Mouse (Mus musculus): Measurements from ENCODE around the gene Elf5. TPM values are rescaled to one million over a fixed set of nuclear protein-coding genes. Genes with fewer than 3 reads are reported as not detected.

Elf5 gene
- total RNA-seq (2021), result 1 to 10 TPM; 1.8 to 2.1 TPM

GRCm38 (mm10) chr2:103411348-103411747, at the start of gene Elf5:
TSS of gene Elf5 (plus strand) at chr2:103411688.
- no peak for DNase-seq (ENCODE audit: extremely low spot score in 1 of 2, low spot score in 1 of 2)

GRCm38 (mm10) chr2:103372541-103372940, 38.9 kb upstream of the Elf5 start:
- no peak for DNase-seq (ENCODE audit: extremely low spot score in 1 of 2, low spot score in 1 of 2)

DNA sequence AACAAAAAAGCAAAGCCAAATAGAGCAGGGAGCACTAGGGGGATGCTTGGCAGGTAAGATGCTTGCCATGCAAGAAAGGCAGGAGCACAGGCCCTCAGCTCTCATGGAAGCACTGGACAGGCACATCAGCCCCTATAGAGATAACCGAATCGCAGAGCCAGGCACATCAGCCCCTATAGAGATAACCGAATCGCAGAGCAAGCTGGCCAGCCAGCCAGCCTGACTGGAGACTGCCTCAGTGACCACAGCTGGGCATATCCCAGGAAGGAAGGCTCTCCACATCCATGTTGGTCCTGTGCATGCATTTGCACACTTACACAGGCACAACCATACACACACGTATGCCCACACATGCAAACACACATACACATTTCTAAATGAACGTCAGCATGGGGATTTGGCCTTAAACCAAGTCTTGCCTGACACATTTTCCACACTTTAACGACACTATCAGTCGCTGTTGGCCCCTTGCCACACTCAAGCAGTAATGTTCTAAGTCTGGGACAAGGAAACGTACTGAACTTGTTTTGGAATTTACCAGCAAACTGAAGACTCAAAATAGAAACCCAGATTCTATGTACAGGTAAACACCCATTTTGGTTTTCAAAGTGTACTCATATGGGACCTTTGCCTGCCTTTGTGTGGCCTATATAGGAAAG, 31.9 kb upstream of the Elf5 start:
- no peak for DNase-seq (ENCODE audit: extremely low spot score in 1 of 2, low spot score in 1 of 2)

GRCm38 (mm10) chr2:103382174-103382573, 29.3 kb upstream of the Elf5 start:
- no peak for DNase-seq (ENCODE audit: extremely low spot score in 1 of 2, low spot score in 1 of 2)

- DNase-seq (ENCODE audit: extremely low spot score in 1 of 2, low spot score in 1 of 2), result no peak
Measured at GRCm38 (mm10) chr2:103387881-103388280, 23.6 kb upstream of the Elf5 start.

DNA sequence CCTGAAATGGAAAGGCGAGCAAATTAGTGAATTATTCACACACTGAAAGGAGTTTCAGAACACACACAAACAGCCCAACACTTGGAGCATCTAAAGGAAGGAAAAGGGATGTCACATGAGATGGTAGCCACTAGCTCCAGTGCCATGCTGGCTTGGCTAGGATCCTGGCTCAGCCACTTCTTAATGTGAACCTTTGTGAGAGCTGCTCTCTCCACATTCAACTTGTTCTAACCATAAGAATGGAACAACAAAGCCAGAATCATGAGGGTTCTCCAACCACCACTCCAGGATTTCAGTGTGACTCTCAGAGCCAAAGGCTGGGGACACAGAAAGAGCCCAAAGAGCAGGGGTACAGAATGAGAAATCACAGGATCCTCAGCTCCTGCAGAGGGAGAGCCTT, 23.2 kb upstream of the Elf5 start:
- no peak for DNase-seq (ENCODE audit: extremely low spot score in 1 of 2, low spot score in 1 of 2)

DNA sequence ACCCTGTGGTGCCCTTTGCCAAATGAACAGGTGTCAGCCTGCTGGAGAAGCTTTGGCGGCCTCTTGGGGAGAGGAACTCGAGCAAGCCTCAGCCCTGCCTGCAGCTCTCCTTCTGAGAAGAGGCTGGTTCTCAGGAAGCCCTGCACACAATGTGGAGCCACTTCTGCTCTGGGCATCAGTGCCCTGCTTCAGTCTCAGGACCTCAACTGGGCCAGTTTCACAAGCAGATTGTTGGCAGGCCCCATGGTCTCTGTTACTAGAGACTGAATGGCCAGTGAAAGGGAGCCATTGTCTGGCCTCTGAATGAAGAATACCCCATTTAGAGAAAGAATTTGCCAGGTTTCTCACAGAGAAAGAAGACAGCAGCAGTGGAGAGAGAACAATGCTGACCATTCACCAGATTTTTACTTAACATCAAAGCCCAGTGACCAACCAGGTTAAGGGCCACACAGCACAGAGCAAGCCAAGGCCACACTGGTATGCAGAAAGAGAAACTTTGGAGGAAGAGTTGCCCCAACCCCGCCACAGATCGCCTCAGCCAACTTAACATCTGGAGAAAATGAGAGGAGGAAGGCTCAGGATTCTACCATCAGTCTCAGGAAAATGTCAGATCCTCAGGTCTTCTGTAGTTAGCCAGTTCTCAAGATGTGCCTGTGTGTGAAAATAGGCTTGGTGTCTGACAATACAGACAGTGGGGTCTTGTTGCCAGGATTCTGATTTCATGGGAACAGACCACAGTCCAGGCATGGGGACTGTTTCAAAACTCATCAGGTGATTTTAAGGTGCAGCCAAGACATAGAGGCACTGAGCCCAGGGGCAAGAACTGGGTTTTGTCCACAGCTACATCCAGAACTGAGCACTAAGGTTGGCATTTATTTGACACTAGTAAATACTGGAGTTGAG, 21.2 kb upstream of the Elf5 start:
- DNase-seq (ENCODE audit: extremely low spot score in 1 of 2, low spot score in 1 of 2), result peak in 1 of 2 experiments; percentile 8

DNA sequence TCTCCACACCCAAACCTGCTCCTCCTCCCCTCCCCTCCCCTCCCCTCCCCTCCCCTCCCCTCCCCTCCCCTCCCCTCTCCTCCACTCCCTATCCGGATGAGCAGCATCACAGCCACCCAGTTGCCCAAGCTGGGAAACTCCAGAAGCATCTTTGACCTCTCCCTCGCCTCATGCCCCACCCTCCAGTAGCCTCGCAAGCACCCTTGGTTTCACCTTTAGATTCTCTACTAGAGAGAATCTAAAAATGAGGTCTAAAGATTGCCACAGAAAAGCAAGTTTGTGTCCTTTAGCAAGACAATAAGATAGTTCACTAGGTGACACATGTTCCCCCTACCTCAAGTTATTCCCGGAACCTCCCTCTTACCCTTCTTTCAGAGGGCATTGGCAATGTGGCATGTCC, 19.9 kb upstream of the Elf5 start:
- DNase-seq (ENCODE audit: extremely low spot score in 1 of 2, low spot score in 1 of 2), result no peak

DNA sequence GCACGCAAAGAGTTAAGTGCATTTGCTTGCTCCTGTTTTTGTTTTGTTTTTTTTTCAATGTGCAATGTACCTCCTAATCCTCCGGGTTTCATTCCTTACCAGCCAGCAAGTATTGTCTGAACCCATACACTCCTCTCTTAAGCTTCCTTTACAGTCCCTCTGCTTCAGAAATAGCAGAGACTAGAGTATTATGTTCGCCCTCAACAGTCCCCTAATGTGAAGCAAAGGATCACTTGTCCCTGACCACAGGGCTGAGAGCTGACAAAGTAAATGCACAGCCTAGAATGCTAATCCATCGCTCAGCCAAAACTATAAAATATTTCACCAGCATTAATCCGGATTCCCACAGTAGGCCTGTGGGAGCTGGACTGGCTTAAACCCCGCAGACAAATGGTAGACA, 13.4 kb upstream of the Elf5 start:
- DNase-seq (ENCODE audit: extremely low spot score in 1 of 2, low spot score in 1 of 2), result no peak

DNA sequence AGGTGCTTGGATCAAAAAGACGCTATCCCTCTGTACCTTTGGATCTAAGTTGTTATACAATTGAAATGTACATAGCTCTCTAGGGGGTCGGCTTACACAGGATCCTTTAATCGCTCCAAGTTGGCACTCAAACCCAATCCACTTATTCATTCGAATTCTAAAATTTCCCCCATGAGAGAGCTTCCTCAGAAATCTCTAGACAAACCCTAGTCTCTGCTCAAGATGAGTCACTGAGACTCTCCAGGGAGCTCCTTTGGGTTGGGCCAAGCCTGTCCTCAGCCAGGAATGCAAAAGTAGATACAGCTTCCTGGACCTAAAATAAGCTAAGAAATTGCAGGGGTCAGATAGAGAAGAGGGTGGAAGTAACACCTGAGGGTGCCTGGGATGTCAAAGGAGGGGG, 10.8 kb upstream of the Elf5 start:
- DNase-seq (ENCODE audit: extremely low spot score in 1 of 2, low spot score in 1 of 2), result no peak

- no peak for DNase-seq (ENCODE audit: extremely low spot score in 1 of 2, low spot score in 1 of 2)
Measured at GRCm38 (mm10) chr2:103406239-103406638, 5.2 kb upstream of the Elf5 start.

DNA sequence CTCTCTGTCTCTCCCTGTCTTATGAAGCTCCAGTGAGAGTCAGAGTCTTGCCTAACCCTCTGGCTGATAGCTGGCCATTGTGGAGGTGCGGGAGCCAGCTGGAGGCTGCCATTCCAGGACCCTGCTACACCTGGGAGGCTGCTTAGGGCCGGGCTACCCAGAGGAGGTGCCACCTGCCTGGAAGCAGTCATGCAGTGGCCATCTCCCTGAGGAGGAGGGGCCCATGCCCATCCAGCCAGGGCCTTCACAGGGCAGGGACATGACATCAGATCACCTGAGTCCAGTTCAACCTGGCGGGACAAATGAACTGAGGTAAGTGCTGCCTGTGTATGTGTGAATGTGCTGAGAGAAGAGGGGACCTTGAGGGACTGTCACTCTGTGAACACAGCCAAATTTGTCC, 328 bp downstream of the Elf5 start:
- DNase-seq (ENCODE audit: extremely low spot score in 1 of 2, low spot score in 1 of 2), result no peak

DNA sequence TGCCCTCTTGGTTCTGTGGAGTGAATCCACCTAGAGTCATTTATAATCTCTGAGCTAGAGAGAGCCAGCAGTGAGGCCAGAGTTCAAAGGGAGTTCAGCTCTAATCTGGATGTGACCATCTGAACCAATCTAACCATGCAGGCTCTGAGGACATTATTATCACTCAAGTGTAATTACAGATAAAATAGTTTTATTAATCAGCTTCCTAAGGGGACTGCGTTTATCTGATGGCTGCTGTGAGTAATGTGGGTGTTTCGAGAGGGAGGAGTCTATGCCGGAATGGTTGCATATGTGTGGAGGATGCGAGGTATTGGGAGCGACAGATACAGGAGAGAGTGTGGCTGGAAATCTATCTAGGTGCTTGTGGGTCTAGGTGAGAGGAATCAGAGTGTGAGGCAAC, 1.9 kb downstream of the Elf5 start:
- DNase-seq (ENCODE audit: extremely low spot score in 1 of 2, low spot score in 1 of 2), result no peak

GRCm38 (mm10) chr2:103415774-103416173, 4.3 kb downstream of the Elf5 start:
- DNase-seq (ENCODE audit: extremely low spot score in 1 of 2, low spot score in 1 of 2), result no peak

DNA sequence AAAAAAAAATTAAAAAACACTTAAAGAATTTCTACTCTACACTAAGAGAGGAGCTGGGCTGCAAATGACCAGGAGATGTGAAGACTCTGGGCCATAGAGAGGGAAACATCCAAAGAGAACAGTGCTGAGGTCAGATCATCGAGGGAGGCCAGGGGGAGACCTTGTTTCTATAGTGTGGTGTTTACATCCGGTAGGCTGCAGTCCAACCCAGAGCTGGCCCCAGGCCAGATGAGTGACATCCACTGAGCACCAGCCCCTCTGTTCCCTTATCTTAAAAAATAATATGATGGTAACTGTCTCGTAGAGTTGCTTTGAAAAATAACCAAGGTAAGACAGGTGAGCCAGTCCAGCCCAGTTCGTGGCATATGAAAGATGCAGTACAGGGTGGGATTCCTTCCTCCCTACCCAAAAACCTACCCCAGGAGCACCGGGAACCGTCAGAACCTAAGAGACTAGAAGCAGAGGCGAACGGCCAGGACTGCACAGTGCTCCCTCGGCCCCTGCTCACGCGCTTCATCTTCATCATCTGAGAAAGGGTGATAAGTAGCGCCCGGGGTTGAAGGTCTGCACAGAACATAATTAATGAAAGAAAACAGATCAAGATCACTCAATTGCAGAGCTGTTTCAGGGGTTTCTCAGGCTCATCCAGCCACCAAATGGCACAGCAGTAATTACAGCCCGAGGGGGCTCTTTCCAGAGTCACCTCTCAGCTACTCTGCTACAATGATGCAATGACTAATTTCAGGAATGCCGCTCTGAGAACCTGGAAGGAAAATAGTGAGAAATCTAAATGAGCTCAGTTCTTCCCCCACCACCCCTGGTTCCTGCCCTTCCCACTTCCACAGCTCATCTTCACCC, 9.4 kb downstream of the Elf5 start:
- DNase-seq (ENCODE audit: extremely low spot score in 1 of 2, low spot score in 1 of 2), result no peak

DNA sequence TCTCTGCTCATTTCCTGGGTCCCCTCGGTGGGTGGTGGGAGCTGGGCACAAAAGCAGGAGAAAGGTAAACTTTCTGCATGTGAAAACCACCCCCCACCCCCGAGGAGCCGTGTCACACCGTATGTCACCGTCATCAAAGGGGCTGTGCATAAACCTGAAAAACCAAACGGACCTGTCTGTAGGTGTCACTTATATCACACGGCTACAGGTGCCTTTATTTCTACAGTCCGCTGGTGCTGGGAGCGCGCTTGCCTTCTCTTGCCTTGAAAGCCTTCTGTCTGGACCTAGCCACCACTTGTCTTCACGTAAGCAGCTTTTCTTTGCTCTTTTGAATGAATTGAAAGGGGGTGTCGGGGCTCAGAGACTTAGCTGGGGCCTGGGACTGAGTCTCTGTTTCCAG, 12.4 kb downstream of the Elf5 start:
- DNase-seq (ENCODE audit: extremely low spot score in 1 of 2, low spot score in 1 of 2), result no peak

GRCm38 (mm10) chr2:103424349-103425026, 13.0 kb downstream of the Elf5 start:
- DNase-seq (ENCODE audit: extremely low spot score in 1 of 2, low spot score in 1 of 2), result peak; percentile 52 to 79

DNA sequence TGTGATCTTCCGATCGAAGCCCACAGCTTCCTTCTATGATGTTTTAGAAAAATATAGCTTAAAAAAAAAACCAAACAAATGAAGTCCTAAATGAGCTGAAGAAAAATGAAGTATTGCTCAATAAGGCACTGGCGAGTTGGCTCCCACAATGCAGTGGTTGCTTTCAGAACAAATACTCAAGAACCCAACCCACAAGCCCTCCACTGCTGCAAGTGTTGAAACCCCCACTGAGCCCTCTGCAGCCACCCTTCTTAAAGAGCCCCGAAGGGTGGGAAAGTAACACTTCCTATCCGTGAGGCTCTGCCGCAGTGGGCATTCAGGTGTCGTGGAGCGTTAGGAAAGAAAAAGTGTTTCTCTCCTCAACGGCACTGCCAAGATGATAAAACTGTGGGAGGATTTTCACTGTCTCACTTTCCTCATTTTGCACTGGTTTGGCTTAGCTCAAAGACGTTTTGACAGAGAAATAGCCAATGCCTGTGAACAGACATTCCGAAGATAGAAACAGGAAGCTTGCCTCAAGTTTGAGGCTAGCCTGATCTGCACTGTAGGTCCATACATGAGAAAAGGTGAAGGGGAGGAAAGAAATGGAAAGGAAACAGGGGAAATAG, 14.1 kb downstream of the Elf5 start:
- no peak for DNase-seq (ENCODE audit: extremely low spot score in 1 of 2, low spot score in 1 of 2)

DNA sequence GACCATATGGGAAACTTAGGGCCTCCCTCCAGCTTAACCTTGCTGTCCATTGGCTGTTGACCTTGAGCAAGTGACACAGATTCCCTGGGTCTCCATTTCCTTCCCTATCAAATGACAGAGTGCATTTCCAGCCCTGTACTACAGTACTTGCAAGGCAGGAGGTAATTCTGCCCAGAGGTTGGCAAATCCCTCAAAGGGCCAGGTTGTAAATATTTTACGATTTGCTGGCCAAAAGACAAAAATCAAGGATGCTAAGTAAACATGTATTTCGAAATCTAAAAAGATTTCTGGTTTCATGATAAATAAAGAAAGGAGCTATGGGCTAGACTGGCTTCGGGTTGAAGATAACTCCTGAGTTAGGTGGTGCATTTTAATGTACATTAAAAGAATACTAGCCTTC, 16.9 kb downstream of the Elf5 start:
- DNase-seq (ENCODE audit: extremely low spot score in 1 of 2, low spot score in 1 of 2), result no peak

DNA sequence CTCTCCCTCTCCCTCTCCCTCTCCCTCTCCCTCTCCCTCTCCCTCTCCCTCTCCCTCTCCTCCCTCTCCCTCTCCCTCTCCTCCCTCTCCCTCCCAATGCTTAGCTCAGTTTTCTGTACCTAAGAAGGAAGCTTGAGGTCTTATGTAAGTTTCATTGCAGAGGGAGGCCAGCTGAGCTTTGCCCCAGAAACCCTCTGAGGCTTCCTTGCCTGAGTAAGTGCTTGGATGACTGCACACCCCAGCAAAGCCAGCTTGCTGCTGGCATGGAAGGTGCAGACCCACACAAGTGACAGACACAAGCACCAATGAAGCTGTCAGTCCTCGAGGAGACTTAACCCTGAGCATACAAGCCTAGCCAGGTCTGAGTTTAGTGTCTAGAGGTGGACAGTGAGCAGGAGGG, 19.2 kb downstream of the Elf5 start:
- DNase-seq (ENCODE audit: extremely low spot score in 1 of 2, low spot score in 1 of 2), result no peak
